Mouse (Mus musculus) CH12.LX (cell line): ENCODE measurements around the gene Ppard. TPM values are rescaled to one million over a fixed set of nuclear protein-coding genes. Genes with fewer than 3 reads are reported as not detected.
A peak's percentile ranks its signal among the peaks of the same experiment; 100 is the strongest.

Experiments used
- DNase-seq: peaks from one replicate; pipeline ENCODE4 v3.0.0-alpha.2; 2013; ENCODE audit errors: extremely low read depth
- H3K27ac ChIP-seq: 2 replicates; pipeline ENCODE4 v1.5.1; 2012; ENCODE audit warnings: low read depth, mild to moderate bottlenecking, control low read depth, moderate library complexity; ENCODE audit not compliant: insufficient read depth
- H3K27me3 ChIP-seq: replicated peaks from 2 replicates; pipeline ENCODE3; 2012; ENCODE audit warnings: inconsistent platforms
- H3K36me3 ChIP-seq, 2 experiments: replicated peaks in 1 of 2; 2 replicates each; pipeline versions ENCODE3 to v1.6.1; 2012; ENCODE audit warnings: inconsistent platforms in 1 of 2, low read length in 1 of 2, mild to moderate bottlenecking in 1 of 2, mixed read lengths in 1 of 2, moderate library complexity in 1 of 2; ENCODE audit not compliant: control insufficient read depth in 1 of 2, insufficient read depth in 1 of 2
- H3K4me1 ChIP-seq, 2 experiments: 2 replicates each; pipeline ENCODE4 v1.6.1; 2012; ENCODE audit warnings: inconsistent platforms in 1 of 2, moderate library complexity in 1 of 2; ENCODE audit not compliant: insufficient read depth in 2 of 2, control insufficient read depth in 1 of 2
- H3K4me2 ChIP-seq: 2 replicates; pipeline ENCODE4 v1.6.1; 2012; ENCODE audit warnings: low read depth, mild to moderate bottlenecking, control low read depth; ENCODE audit not compliant: poor library complexity, insufficient read depth, severe bottlenecking
- H3K4me3 ChIP-seq, 3 experiments: fragments of 150-350 bp in 1 of 3; sonication (generic) in 1 of 3; replicated peaks in 1 of 3; 2 replicates each; pipeline versions ENCODE3 to v1.5.1; 2011 to 2012; ENCODE audit warnings: low read depth in 2 of 3, low read length in 2 of 3, mild to moderate bottlenecking in 2 of 3, moderate library complexity in 2 of 3, control low read depth in 1 of 3, improper control_type of control experiment in 1 of 3, inconsistent platforms in 1 of 3, mixed read lengths in 1 of 3; ENCODE audit not compliant: poor library complexity in 1 of 3
- H3K79me2 ChIP-seq: replicated peaks from 2 replicates; pipeline ENCODE4 v1.6.1; 2012; ENCODE audit warnings: mild to moderate bottlenecking, moderate library complexity; ENCODE audit not compliant: control insufficient read depth, poor library complexity, insufficient read depth, severe bottlenecking; ENCODE audit errors: extremely low read depth
- H3K9ac ChIP-seq: 2 replicates; pipeline ENCODE4 v1.6.1; 2012; ENCODE audit warnings: low read depth, mild to moderate bottlenecking, control low read depth, moderate library complexity; ENCODE audit not compliant: insufficient read depth
- H3K9me3 ChIP-seq: replicated peaks from 2 replicates; pipeline ENCODE3; 2012; ENCODE audit warnings: low read length, inconsistent platforms, mixed read lengths
- BHLHE40 ChIP-seq: IDR thresholded peaks from 2 replicates; pipeline ENCODE4 v1.6.1; 2011; ENCODE audit warnings: mild to moderate bottlenecking, low read depth, low read length, improper control_type of control experiment
- CTCF ChIP-seq, 2 experiments: IDR thresholded peaks in 1 of 2; conservative IDR thresholded peaks in 1 of 2; 2 replicates each; pipeline ENCODE4 v1.5.1; 2011 to 2012; ENCODE audit warnings: low read depth in 2 of 2, low read length in 2 of 2, improper control_type of control experiment in 1 of 2, inconsistent platforms in 1 of 2, mild to moderate bottlenecking in 1 of 2, moderate library complexity in 1 of 2
- ELF1 ChIP-seq: IDR thresholded peaks from 2 replicates; pipeline ENCODE4 v1.6.1; 2014; ENCODE audit warnings: low read depth, mild to moderate bottlenecking, inconsistent platforms, low read length, improper control_type of control experiment
- EP300 ChIP-seq: IDR thresholded peaks from 2 replicates; pipeline ENCODE4 v1.6.1; 2011; ENCODE audit warnings: low read length, improper control_type of control experiment
- ETS1 ChIP-seq: conservative IDR thresholded peaks from 2 replicates; pipeline ENCODE4 v1.6.1; 2012; ENCODE audit warnings: low read depth, mild to moderate bottlenecking, inconsistent platforms, low read length, improper control_type of control experiment, moderate library complexity
- GABPA ChIP-seq: IDR thresholded peaks from 2 replicates; pipeline ENCODE4 v1.6.1; 2012; ENCODE audit warnings: low read depth, low read length, improper control_type of control experiment, inconsistent platforms; ENCODE audit not compliant: insufficient replicate concordance
- JUND ChIP-seq: conservative IDR thresholded peaks from 2 replicates; pipeline ENCODE4 v1.6.1; 2011; ENCODE audit warnings: low read depth, low read length, improper control_type of control experiment
- MAFK ChIP-seq: IDR thresholded peaks from 2 replicates; pipeline ENCODE4 v1.6.1; 2011; ENCODE audit warnings: low read length, improper control_type of control experiment; ENCODE audit not compliant: insufficient replicate concordance
- MAX ChIP-seq: IDR thresholded peaks from 2 replicates; pipeline ENCODE4 v1.6.1; 2011; ENCODE audit warnings: low read length, improper control_type of control experiment
- MEF2A ChIP-seq: IDR thresholded peaks from 2 replicates; pipeline ENCODE4 v1.6.1; 2014; ENCODE audit warnings: low read depth, mild to moderate bottlenecking, inconsistent platforms, low read length, improper control_type of control experiment, borderline replicate concordance
- MXI1 ChIP-seq: IDR thresholded peaks from 2 replicates; pipeline ENCODE4 v1.6.1; 2011; ENCODE audit warnings: mild to moderate bottlenecking, low read depth, low read length, improper control_type of control experiment
- MYC ChIP-seq: IDR thresholded peaks from 2 replicates; pipeline ENCODE4 v1.6.1; 2011; ENCODE audit warnings: low read depth, mild to moderate bottlenecking, improper control_type of control experiment, low read length
- NELFE ChIP-seq: IDR thresholded peaks from 2 replicates; pipeline ENCODE4 v1.6.1; 2011; ENCODE audit warnings: low read depth, low read length, improper control_type of control experiment
- PAX5 ChIP-seq: IDR thresholded peaks from 2 replicates; pipeline ENCODE4 v1.6.1; 2012; ENCODE audit warnings: low read length, inconsistent platforms, mixed read lengths
- POLR2A ChIP-seq: IDR thresholded peaks from 2 replicates; pipeline ENCODE4 v1.6.1; 2011; ENCODE audit warnings: low read depth, mild to moderate bottlenecking, improper control_type of control experiment, low read length
- POLR2AphosphoS2 ChIP-seq: IDR thresholded peaks from 2 replicates; pipeline ENCODE4 v1.6.1; 2011; ENCODE audit warnings: low read depth, low read length, improper control_type of control experiment
- RAD21 ChIP-seq: IDR thresholded peaks from 2 replicates; pipeline ENCODE4 v1.6.1; 2011; ENCODE audit warnings: low read depth, mild to moderate bottlenecking, low read length, improper control_type of control experiment, moderate library complexity
- RCOR1 ChIP-seq: conservative IDR thresholded peaks from 2 replicates; pipeline ENCODE4 v1.6.1; 2012; ENCODE audit warnings: low read depth, mild to moderate bottlenecking, inconsistent platforms, low read length, improper control_type of control experiment
- SMC3 ChIP-seq: IDR thresholded peaks from 2 replicates; pipeline ENCODE4 v1.6.1; 2011; ENCODE audit warnings: low read depth, low read length, improper control_type of control experiment
- TBP ChIP-seq: conservative IDR thresholded peaks from 2 replicates; pipeline ENCODE4 v1.6.1; 2011; ENCODE audit warnings: low read depth, low read length, improper control_type of control experiment
- UBTF ChIP-seq: IDR thresholded peaks from 2 replicates; pipeline ENCODE4 v1.6.1; 2012; ENCODE audit warnings: low read depth, mild to moderate bottlenecking, inconsistent platforms, low read length, improper control_type of control experiment, moderate library complexity
- USF2 ChIP-seq: conservative IDR thresholded peaks from 2 replicates; pipeline ENCODE4 v1.6.1; 2011; ENCODE audit warnings: low read depth, low read length, improper control_type of control experiment
- ZC3H11A ChIP-seq: IDR thresholded peaks from 2 replicates; pipeline ENCODE4 v1.6.1; 2012; ENCODE audit warnings: low read depth, mild to moderate bottlenecking, inconsistent platforms, low read length, improper control_type of control experiment
- ZKSCAN1 ChIP-seq: IDR thresholded peaks from 2 replicates; pipeline ENCODE4 v1.6.1; 2012; ENCODE audit warnings: low read depth, inconsistent platforms, low read length, improper control_type of control experiment, borderline replicate concordance
- dilution Hi-C: fragments of 300-500 bp; cut with MboI; formaldehyde crosslinking; loops from 2 replicates; pipeline ENCODE4 v1.14.3; 2020; ENCODE audit warnings: low sequenced_read_pairs; ENCODE audit not compliant: extremely low pct_unique_long_range_greater_than_20kb, extremely low pct_ligation_motif_present
- in situ Hi-C: fragments of 300-500 bp; cut with MboI; formaldehyde crosslinking; loops from 3 replicates; pipeline ENCODE4 v1.14.3; 2019; ENCODE audit warnings: low sequenced_read_pairs, low pct_ligation_motif_present, low pct_unique_long_range_greater_than_20kb, mixed read lengths
- polyA plus RNA-seq: library from polyadenylated mRNA; unstranded; fragments of >175 nt; gene quantifications from 2 replicates; pipeline ENCODE4 v1.2.1, GENCODE M21; 2012; ENCODE audit warnings: low read depth; ENCODE audit not compliant: insufficient read length
- total RNA-seq, 2 experiments: library from RNA; depleted of rRNA; stranded (reverse); fragments of 300-350 nt in 1 of 2; fragments of >200 nt in 1 of 2; gene quantifications; 2 replicates each; pipeline ENCODE4 v1.2.3; 2012 to 2014

Gene Ppard
- total and polyA plus RNA-seq, 3 experiments, result 2.9 to 15.5 (median 7.3) TPM

DNA sequence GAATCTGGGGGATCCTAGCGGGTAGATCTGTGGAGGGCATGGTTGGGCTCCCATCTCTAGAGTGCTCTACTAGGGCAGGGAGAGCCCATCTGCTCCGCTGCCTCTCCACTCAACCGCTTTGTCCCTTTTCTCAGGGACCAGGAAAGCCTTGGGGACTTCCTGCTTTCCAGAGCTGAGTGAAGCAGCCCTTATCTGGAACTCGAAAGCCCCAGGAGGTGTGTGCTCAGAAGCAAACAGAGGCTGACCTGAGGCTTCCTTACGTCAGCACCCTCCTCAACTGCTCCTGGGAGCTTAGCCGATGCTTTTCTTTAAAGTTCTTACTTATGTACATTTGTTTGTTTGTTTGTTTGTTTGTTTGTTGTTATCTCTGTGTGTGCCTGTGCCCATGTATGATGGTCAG is 40.3 kb downstream of the Ppard start:
- Histone ChIP-seq H3K9me3 (peaks cover 4% of the 10 kb centered on the region), H3K4me3 (no peak overlapping the region), H3K4me1 (peaks cover 11 to 34% of the 10 kb centered on the region in 2 experiments; a peak in 3 of 4 replicates), H3K4me2 (no peak overlapping the region), H3K9ac (no peak overlapping the region), H3K27me3 (no peaks in the 10 kb centered on the region), H3K79me2 (no peaks in the 10 kb centered on the region), H3K27ac (no peak overlapping the region)
- in situ Hi-C loops, result no loop called here
- dilution Hi-C loops, result no loop called here
- DNase-seq, result no peak
- no peak for TF ChIP-seq UBTF
- no peak for TF ChIP-seq MXI1
- no peak for TF ChIP-seq POLR2A
- TF ChIP-seq RCOR1, result no peak
- TF ChIP-seq GABPA, result no peak
- no peak for TF ChIP-seq MAX
- TF ChIP-seq MEF2A, result no peak
- TF ChIP-seq USF2, result no peak
- no peak for TF ChIP-seq SMC3
- TF ChIP-seq EP300, result no peak
- no peak for TF ChIP-seq MYC
- TF ChIP-seq ETS1, result no peak
- TF ChIP-seq MAFK, result no peak
- TF ChIP-seq ZKSCAN1, result no peak
- TF ChIP-seq PAX5, result no peak
- TF ChIP-seq POLR2AphosphoS2, result no peak
- TF ChIP-seq TBP, result no peak
- no peak for TF ChIP-seq BHLHE40
- TF ChIP-seq CTCF (conservative IDR thresholded peaks at IDR 0.05 in 1 of 2, IDR thresholded peaks at IDR 0.05 in 1 of 2; ENCODE audit: low read depth in 2 of 2, low read length in 2 of 2), result no peak
- TF ChIP-seq ELF1, result no peak
- TF ChIP-seq, all 38 proteins: peak for 0
- peaks cover 6 to 67% of the 10 kb centered on the region in 2 experiments for H3K36me3 ChIP-seq

DNA sequence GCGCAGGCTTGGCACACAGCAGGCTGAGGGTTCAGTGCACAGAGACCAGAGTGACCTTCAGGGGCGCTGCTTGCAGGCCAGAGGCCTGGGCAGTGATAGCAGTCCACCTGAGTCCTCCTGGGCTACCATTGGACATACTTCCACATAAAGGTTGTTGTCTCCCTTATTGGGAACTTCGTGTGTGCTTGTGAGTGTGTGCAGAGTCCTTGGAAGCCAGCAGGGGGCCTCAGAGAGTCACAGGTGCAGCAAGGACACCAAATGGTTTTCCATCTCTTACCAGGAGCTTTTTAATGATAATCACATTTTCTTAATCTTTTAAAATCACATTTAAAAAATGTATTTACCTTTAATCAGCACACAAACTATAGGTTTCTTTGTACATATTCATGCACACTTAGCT is 42.2 kb downstream of the Ppard start:
- dilution Hi-C loops, result no loop called here
- H3K9ac ChIP-seq, result no peak overlapping the region
- in situ Hi-C loops, result no loop called here
- no peak overlapping the region for H3K4me2 ChIP-seq
- H3K27me3 ChIP-seq, result no peaks in the 10 kb centered on the region
- peaks cover 6 to 65% of the 10 kb centered on the region in 2 experiments for H3K36me3 ChIP-seq
- peak; percentile 68 for TF ChIP-seq SMC3
- TF ChIP-seq NELFE, result no peak
- TF ChIP-seq EP300, result no peak
- TF ChIP-seq MEF2A, result no peak
- peak; percentile 64 to 71; a peak in 3 of 4 replicates for TF ChIP-seq CTCF (conservative IDR thresholded peaks at IDR 0.05 in 1 of 2, IDR thresholded peaks at IDR 0.05 in 1 of 2; ENCODE audit: low read depth in 2 of 2, low read length in 2 of 2)
- peak; percentile 59 for TF ChIP-seq RAD21
- TF ChIP-seq JUND, result no peak
- TF ChIP-seq ZC3H11A, result no peak
- H3K4me1 ChIP-seq, result peaks cover 13 to 53% of the 10 kb centered on the region in 2 experiments
- no peak for DNase-seq
- H3K4me3 ChIP-seq, result no peak overlapping the region
- H3K79me2 ChIP-seq, result no peaks in the 10 kb centered on the region
- H3K27ac ChIP-seq, result no peak overlapping the region
- peaks cover 4% of the 10 kb centered on the region for H3K9me3 ChIP-seq
